Mouse (Mus musculus) neural tube, embryonic 14.5 days (tissue): ENCODE measurements at regions not wholly inside any gene's neighbourhood (a gene's known extent, or its start where the extent isn't known, plus 50 kb on each side); places are given as distances from the start of the nearest gene placed in this dataset.

Source experiments
- ATAC-seq: fragments of 200-750 bp; cut with Nextera tagmentation; 2 replicates; pipeline ENCODE4 v1.8.0; 2017; ENCODE audit warnings: low read depth, mild to moderate bottlenecking, moderate TSS enrichment, moderate library complexity
- H3K27ac ChIP-seq: fragments of 300-500 bp; sonication (generic); 2 replicates; pipeline ENCODE4 v1.5.1; 2014; ENCODE audit warnings: low read depth, mild to moderate bottlenecking, control low read depth, low read length, moderate library complexity, mixed read lengths
- H3K27me3 ChIP-seq: fragments of 300-500 bp; sonication (generic); 2 replicates; pipeline ENCODE4 v1.6.1; 2014; ENCODE audit warnings: low read length; ENCODE audit not compliant: control insufficient read depth, insufficient read depth
- H3K36me3 ChIP-seq: fragments of 300-500 bp; sonication (generic); 2 replicates; pipeline ENCODE4 v1.6.1; 2014; ENCODE audit warnings: low read length, mixed read lengths; ENCODE audit not compliant: control insufficient read depth, insufficient read depth
- H3K4me1 ChIP-seq: fragments of 300-500 bp; sonication (generic); 2 replicates; pipeline ENCODE4 v1.6.1; 2014; ENCODE audit warnings: low read length; ENCODE audit not compliant: control insufficient read depth, insufficient read depth
- H3K4me2 ChIP-seq: fragments of 300-500 bp; sonication (generic); 2 replicates; pipeline ENCODE4 v1.6.1; 2014; ENCODE audit warnings: mild to moderate bottlenecking, low read depth, low read length, control low read depth
- H3K4me3 ChIP-seq: fragments of 300-500 bp; sonication (generic); 2 replicates; pipeline ENCODE4 v1.5.1; 2014; ENCODE audit warnings: low read depth, low read length, control low read depth, mixed read lengths
- H3K9ac ChIP-seq: fragments of 300-500 bp; sonication (generic); replicated peaks from 2 replicates; pipeline ENCODE4 v1.6.1; 2014; ENCODE audit warnings: low read depth, mild to moderate bottlenecking, control low read depth, low read length, mixed read lengths
- H3K9me3 ChIP-seq: fragments of 300-500 bp; sonication (generic); 2 replicates; pipeline ENCODE4 v1.6.1; 2016; ENCODE audit warnings: low read length; ENCODE audit not compliant: control insufficient read depth
- WGBS: fragments of 180-500 bp; shearing (Covaris S2); extraction: QIAGEN DNeasy Blood & Tissue Kit; methylation state at CpG from one replicate; pipeline ENCODE4 v1.1.7; 2014; 5-methylcytosine and 5-hydroxymethylcytosine counted together

DNA sequence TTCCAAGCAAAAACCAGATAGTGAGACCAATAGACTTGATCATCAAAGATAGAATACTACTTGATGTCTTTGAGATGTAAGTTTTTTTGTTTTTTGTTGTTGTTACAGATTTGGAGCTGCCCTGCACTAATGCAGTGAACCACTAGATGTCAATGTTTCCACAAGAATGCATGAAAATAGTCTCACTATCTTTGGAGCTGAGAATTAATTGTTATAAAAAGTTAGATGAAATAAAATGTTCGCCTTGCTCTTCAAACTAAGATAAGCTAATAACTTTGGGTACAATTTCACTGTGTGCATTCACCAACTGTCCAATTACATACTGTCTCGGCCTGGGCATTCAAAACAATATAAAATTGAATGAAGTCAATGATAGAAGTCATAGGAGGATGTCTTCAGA, 223.2 kb upstream of the Agtr1b start:
- Histone ChIP-seq H3K4me2 (no peak overlapping the region), H3K9me3 (no peaks in the 10 kb centered on the region), H3K27ac (no peak overlapping the region), H3K36me3 (no peaks in the 10 kb centered on the region), H3K27me3 (no peaks in the 10 kb centered on the region), H3K4me3 (no peak overlapping the region), H3K4me1 (no peaks in the 10 kb centered on the region), H3K9ac (no peak overlapping the region)
- 42% methylated on average over 2 of the region's 2 CpGs for WGBS
- peak; percentile 44; the same call in 1 of the 2 replicates for ATAC-seq

GRCm38 (mm10) chr3:20551563-20551962, 184.6 kb upstream of the Agtr1b start:
- Histone ChIP-seq H3K4me1 (no peaks in the 10 kb centered on the region), H3K27ac (no peak overlapping the region), H3K36me3 (no peaks in the 10 kb centered on the region), H3K4me3 (no peak overlapping the region), H3K9ac (no peak overlapping the region), H3K9me3 (no peaks in the 10 kb centered on the region), H3K4me2 (no peak overlapping the region), H3K27me3 (no peaks in the 10 kb centered on the region)
- ATAC-seq, result no peak
- 50% methylated on average over 2 of the region's 2 CpGs for WGBS

DNA sequence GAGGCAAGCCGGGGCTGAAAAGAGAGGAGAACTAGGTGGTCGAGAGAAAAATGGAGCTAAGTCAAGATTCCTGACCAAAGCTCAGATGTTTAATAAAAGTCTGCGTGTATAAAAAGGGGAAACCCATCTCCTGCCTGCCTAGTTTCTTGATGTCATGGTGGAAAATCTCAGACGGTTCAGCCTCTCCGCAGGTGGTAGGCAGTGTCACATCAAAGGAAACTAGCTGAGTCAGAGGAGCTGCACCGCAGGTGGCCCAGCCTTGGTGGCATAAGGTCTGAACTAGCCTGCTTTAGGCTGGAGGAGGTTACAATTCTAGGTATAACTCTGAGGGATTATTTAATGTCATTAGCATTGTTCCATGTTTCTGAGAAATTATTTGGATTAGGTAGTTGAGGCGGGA, 177.0 kb upstream of the Agtr1b start:
- no peaks in the 10 kb centered on the region for H3K36me3 ChIP-seq
- H3K4me3 ChIP-seq, result no peak overlapping the region
- no peak overlapping the region for H3K9ac ChIP-seq
- no peak overlapping the region for H3K4me2 ChIP-seq
- no peaks in the 10 kb centered on the region for H3K4me1 ChIP-seq
- H3K27ac ChIP-seq, result no peak overlapping the region
- H3K27me3 ChIP-seq, result no peaks in the 10 kb centered on the region
- ATAC-seq, result no peak
- H3K9me3 ChIP-seq, result peaks cover 2% of the 10 kb centered on the region; the same call in 1 of the 2 replicates
- WGBS, result 72% methylated on average over 7 of the region's 7 CpGs

DNA sequence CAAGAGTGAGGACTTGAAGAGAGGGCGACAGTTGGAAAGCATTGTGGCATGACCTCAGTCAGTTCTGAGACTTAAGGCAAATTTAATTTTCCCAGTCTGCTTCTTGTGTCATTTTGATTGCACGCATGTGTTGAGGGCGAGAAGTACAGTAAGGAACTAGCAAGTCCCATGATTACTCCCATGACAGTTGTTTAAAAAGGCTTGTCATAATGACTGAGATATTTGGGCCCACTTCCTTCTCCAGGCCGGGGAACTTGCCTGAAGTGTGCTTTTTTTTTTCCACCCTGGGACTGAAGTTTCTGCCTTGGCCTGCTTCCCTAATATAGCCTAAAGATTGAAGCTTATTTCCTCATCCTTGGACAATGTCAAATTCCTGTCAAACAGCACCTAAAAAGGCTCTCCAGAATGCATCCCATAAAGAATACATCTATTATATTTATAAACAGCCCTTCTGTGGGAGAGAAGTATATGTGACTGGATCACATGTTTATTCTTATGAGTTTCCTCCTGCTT, 171.6 kb upstream of the Agtr1b start:
- WGBS, result 83% methylated on average over 4 of the region's 4 CpGs
- H3K9ac ChIP-seq, result no peak overlapping the region
- H3K9me3 ChIP-seq, result peaks cover 5% of the 10 kb centered on the region; the same call in 1 of the 2 replicates
- H3K36me3 ChIP-seq, result no peaks in the 10 kb centered on the region
- ATAC-seq, result no peak
- H3K4me1 ChIP-seq, result no peaks in the 10 kb centered on the region
- no peak overlapping the region for H3K4me2 ChIP-seq
- no peaks in the 10 kb centered on the region for H3K27me3 ChIP-seq
- H3K27ac ChIP-seq, result no peak overlapping the region
- H3K4me3 ChIP-seq, result no peak overlapping the region

DNA sequence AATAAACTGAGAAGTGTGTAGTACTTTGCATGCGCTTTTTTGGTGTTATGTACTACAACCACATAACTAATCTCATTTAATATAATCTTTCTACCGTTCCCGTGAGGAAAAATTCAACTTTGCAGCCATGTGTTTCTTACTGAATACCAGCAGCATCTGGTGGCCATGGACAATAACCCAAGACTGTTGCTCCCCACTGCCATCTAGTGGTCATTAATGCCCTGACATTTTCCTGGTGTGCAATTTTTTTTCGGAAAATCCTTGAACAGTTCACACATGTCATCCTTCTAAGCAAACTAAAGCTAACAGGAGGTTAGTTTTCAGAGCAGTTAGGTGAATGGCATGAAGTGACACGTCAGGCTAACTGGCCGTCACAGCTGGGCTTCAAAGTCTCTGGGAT, 153.8 kb upstream of the Agtr1b start:
- ATAC-seq, result no peak
- Histone ChIP-seq H3K27me3 (no peaks in the 10 kb centered on the region), H3K9me3 (no peaks in the 10 kb centered on the region), H3K4me3 (no peak overlapping the region), H3K9ac (no peak overlapping the region), H3K4me1 (no peaks in the 10 kb centered on the region), H3K4me2 (no peak overlapping the region), H3K36me3 (no peaks in the 10 kb centered on the region), H3K27ac (no peak overlapping the region)
- WGBS, result 66% methylated on average over 6 of the region's 6 CpGs

- WGBS, result 0% methylated on average over 2 of the region's 2 CpGs
- peak; percentile 88 for ATAC-seq
These were observed 142.2 kb upstream of the Agtr1b start for GRCm38 (mm10) chr3:20509192-20509591.

DNA sequence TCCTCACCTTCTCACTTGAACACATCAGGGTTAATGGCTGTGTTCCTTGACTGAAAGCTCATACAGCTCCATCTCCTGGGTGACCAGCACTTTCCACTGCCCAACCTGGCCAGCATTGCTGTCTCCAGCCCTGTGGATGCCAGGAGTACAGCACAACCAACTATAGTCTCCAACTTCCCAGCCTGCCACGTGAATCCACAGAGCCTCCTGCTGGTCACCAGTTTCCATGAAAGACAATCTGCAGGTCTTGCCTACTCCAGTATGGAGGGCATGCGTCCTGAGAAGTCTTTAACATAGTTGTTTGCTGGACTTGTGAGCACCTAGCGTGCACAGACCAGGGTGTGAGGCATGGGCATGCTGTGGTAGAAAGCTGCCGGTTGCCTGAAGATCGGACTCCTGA, 138.6 kb upstream of the Agtr1b start:
- H3K4me2 ChIP-seq, result no peak overlapping the region
- H3K9ac ChIP-seq, result no peak overlapping the region
- H3K27ac ChIP-seq, result no peak overlapping the region
- ATAC-seq, result no peak
- H3K9me3 ChIP-seq, result no peaks in the 10 kb centered on the region
- H3K27me3 ChIP-seq, result no peaks in the 10 kb centered on the region
- 87% methylated on average over 5 of the region's 5 CpGs for WGBS
- H3K36me3 ChIP-seq, result no peaks in the 10 kb centered on the region
- no peaks in the 10 kb centered on the region for H3K4me1 ChIP-seq
- no peak overlapping the region for H3K4me3 ChIP-seq

More at GRCm38 (mm10) chr3:20509192-20509591, 142.2 kb upstream of the Agtr1b start:
- H3K27ac ChIP-seq, result no peak overlapping the region
- no peaks in the 10 kb centered on the region for H3K36me3 ChIP-seq
- H3K27me3 ChIP-seq, result no peaks in the 10 kb centered on the region
- H3K9me3 ChIP-seq, result no peaks in the 10 kb centered on the region
- no peak overlapping the region for H3K9ac ChIP-seq
- H3K4me2 ChIP-seq, result no peak overlapping the region
- no peaks in the 10 kb centered on the region for H3K4me1 ChIP-seq
- no peak overlapping the region for H3K4me3 ChIP-seq
